Mouse (Mus musculus): ENCODE data around the gene Osbpl10. TPM values are rescaled to one million over a fixed set of nuclear protein-coding genes. Genes with fewer than 3 reads are reported as not detected.

The Osbpl10 gene
- polyA plus RNA-seq, 2 experiments, result 3.4 to 8.4 TPM

GRCm38 (mm10) chr9:115197082-115197481 lies 218.7 kb downstream of the Osbpl10 start:
- H3K4me2 ChIP-seq (replicated peaks; ENCODE audit: low read depth, low read length, severe bottlenecking), result no peak overlapping the region
- DNase-seq (ENCODE audit: low spot score), result no peak
- H3K27ac ChIP-seq (replicated peaks; ENCODE audit: low read depth, low read length), result no peak overlapping the region
- H3K9ac ChIP-seq (ENCODE audit: low read depth, low read length, severe bottlenecking), result no peak overlapping the region
- 61% methylated on average over 7 of the region's 7 CpGs for WGBS
- no peak overlapping the region for H3K4me3 ChIP-seq (replicated peaks; ENCODE audit: low read length)
- no peaks in the 10 kb centered on the region for H3K36me3 ChIP-seq (ENCODE audit: control insufficient read depth, insufficient read depth, low read length)
- peaks cover 8% of the 10 kb centered on the region for H3K4me1 ChIP-seq (ENCODE audit: control insufficient read depth, insufficient read depth, low read length)
- no peaks in the 10 kb centered on the region for H3K9me3 ChIP-seq (ENCODE audit: control insufficient read depth, low read length)
- ATAC-seq (ENCODE audit: low FRiP score, low read depth), result no peak
- H3K27me3 ChIP-seq (ENCODE audit: control insufficient read depth, insufficient read depth, low read length), result no peaks in the 10 kb centered on the region
- TF ChIP-seq POLR2A (IDR thresholded peaks at IDR 0.05; ENCODE audit: borderline replicate concordance, extremely low read depth, insufficient read depth, insufficient read length), result no peak

GRCm38 (mm10) chr9:115200166-115200862 lies 221.9 kb downstream of the Osbpl10 start:
- Histone ChIP-seq H3K9ac (ENCODE audit: low read depth, low read length, severe bottlenecking) (no peak overlapping the region), H3K4me2 (replicated peaks; ENCODE audit: low read depth, low read length, severe bottlenecking) (no peak overlapping the region), H3K4me3 (replicated peaks; ENCODE audit: low read length) (no peak overlapping the region), H3K9me3 (ENCODE audit: control insufficient read depth, low read length) (no peaks in the 10 kb centered on the region), H3K4me1 (ENCODE audit: control insufficient read depth, insufficient read depth, low read length) (peaks cover 4% of the 10 kb centered on the region), H3K27me3 (ENCODE audit: control insufficient read depth, insufficient read depth, low read length) (no peaks in the 10 kb centered on the region), H3K36me3 (ENCODE audit: control insufficient read depth, insufficient read depth, low read length) (no peaks in the 10 kb centered on the region), H3K27ac (replicated peaks; ENCODE audit: low read depth, low read length) (no peak overlapping the region)
- DNase-seq (ENCODE audit: low spot score) (no peak), ATAC-seq (ENCODE audit: low FRiP score, low read depth) (no peak)
- 91% methylated on average over 15 of the region's 15 CpGs for WGBS
- TF ChIP-seq POLR2A (IDR thresholded peaks at IDR 0.05; ENCODE audit: borderline replicate concordance, extremely low read depth, insufficient read depth, insufficient read length), result no peak

- H3K4me3 ChIP-seq (replicated peaks; ENCODE audit: low read length), result no peak overlapping the region
- no peaks in the 10 kb centered on the region for H3K27me3 ChIP-seq (ENCODE audit: control insufficient read depth, insufficient read depth, low read length)
- 86% methylated on average over 6 of the region's 6 CpGs for WGBS
- H3K36me3 ChIP-seq (ENCODE audit: control insufficient read depth, insufficient read depth, low read length), result no peaks in the 10 kb centered on the region
- peaks cover 9% of the 10 kb centered on the region for H3K4me1 ChIP-seq (ENCODE audit: control insufficient read depth, insufficient read depth, low read length)
- no peak for DNase-seq (ENCODE audit: low spot score)
- no peak for TF ChIP-seq POLR2A (IDR thresholded peaks at IDR 0.05; ENCODE audit: borderline replicate concordance, extremely low read depth, insufficient read depth, insufficient read length)
- no peak overlapping the region for H3K27ac ChIP-seq (replicated peaks; ENCODE audit: low read depth, low read length)
- H3K4me2 ChIP-seq (replicated peaks; ENCODE audit: low read depth, low read length, severe bottlenecking), result no peak overlapping the region
- no peak overlapping the region for H3K9ac ChIP-seq (ENCODE audit: low read depth, low read length, severe bottlenecking)
- H3K9me3 ChIP-seq (ENCODE audit: control insufficient read depth, low read length), result no peaks in the 10 kb centered on the region
- ATAC-seq (ENCODE audit: low FRiP score, low read depth), result no peak
Measured at GRCm38 (mm10) chr9:115201264-115201663, 222.9 kb downstream of the Osbpl10 start.

GRCm38 (mm10) chr9:115203136-115203535 lies 224.8 kb downstream of the Osbpl10 start:
- peaks cover 10% of the 10 kb centered on the region for H3K4me1 ChIP-seq (ENCODE audit: control insufficient read depth, insufficient read depth, low read length)
- ATAC-seq (ENCODE audit: low FRiP score, low read depth), result no peak
- TF ChIP-seq POLR2A (IDR thresholded peaks at IDR 0.05; ENCODE audit: borderline replicate concordance, extremely low read depth, insufficient read depth, insufficient read length), result no peak
- no peaks in the 10 kb centered on the region for H3K36me3 ChIP-seq (ENCODE audit: control insufficient read depth, insufficient read depth, low read length)
- H3K27ac ChIP-seq (replicated peaks; ENCODE audit: low read depth, low read length), result no peak overlapping the region
- no peak overlapping the region for H3K9ac ChIP-seq (ENCODE audit: low read depth, low read length, severe bottlenecking)
- no peak overlapping the region for H3K4me3 ChIP-seq (replicated peaks; ENCODE audit: low read length)
- DNase-seq (ENCODE audit: low spot score), result no peak
- WGBS, result 70% methylated on average over 6 of the region's 6 CpGs
- no peak overlapping the region for H3K4me2 ChIP-seq (replicated peaks; ENCODE audit: low read depth, low read length, severe bottlenecking)
- no peaks in the 10 kb centered on the region for H3K27me3 ChIP-seq (ENCODE audit: control insufficient read depth, insufficient read depth, low read length)
- no peaks in the 10 kb centered on the region for H3K9me3 ChIP-seq (ENCODE audit: control insufficient read depth, low read length)

GRCm38 (mm10) chr9:115205491-115205890 lies 227.1 kb downstream of the Osbpl10 start:
- no peak for ATAC-seq (ENCODE audit: low FRiP score, low read depth)
- Histone ChIP-seq H3K4me2 (replicated peaks; ENCODE audit: low read depth, low read length, severe bottlenecking) (peak overlapping the region; percentile 27), H3K9ac (ENCODE audit: low read depth, low read length, severe bottlenecking) (no peak overlapping the region)

More at GRCm38 (mm10) chr9:115205491-115205890, 227.1 kb downstream of the Osbpl10 start:
- H3K4me1 ChIP-seq (ENCODE audit: control insufficient read depth, insufficient read depth, low read length), result peaks cover 10% of the 10 kb centered on the region
- DNase-seq (ENCODE audit: low spot score), result peak; percentile 36
- no peak overlapping the region for H3K27ac ChIP-seq (replicated peaks; ENCODE audit: low read depth, low read length)
- no peak for TF ChIP-seq POLR2A (IDR thresholded peaks at IDR 0.05; ENCODE audit: borderline replicate concordance, extremely low read depth, insufficient read depth, insufficient read length)
- H3K9me3 ChIP-seq (ENCODE audit: control insufficient read depth, low read length), result no peaks in the 10 kb centered on the region
- H3K27me3 ChIP-seq (ENCODE audit: control insufficient read depth, insufficient read depth, low read length), result no peaks in the 10 kb centered on the region
- H3K4me3 ChIP-seq (replicated peaks; ENCODE audit: low read length), result no peak overlapping the region
- no peaks in the 10 kb centered on the region for H3K36me3 ChIP-seq (ENCODE audit: control insufficient read depth, insufficient read depth, low read length)
- WGBS, result 5% methylated on average over 6 of the region's 6 CpGs
